Mouse (Mus musculus) CH12.LX (cell line): ENCODE measurements around the gene Calr.

Experiments used
- CTCF ChIP-seq, 2 experiments: IDR thresholded peaks in 1 of 2; conservative IDR thresholded peaks in 1 of 2; 2 replicates each; pipeline ENCODE4 v1.5.1; 2011 to 2012; ENCODE audit warnings: low read depth in 2 of 2, low read length in 2 of 2, improper control_type of control experiment in 1 of 2, inconsistent platforms in 1 of 2, mild to moderate bottlenecking in 1 of 2, moderate library complexity in 1 of 2
- EP300 ChIP-seq: IDR thresholded peaks from 2 replicates; pipeline ENCODE4 v1.6.1; 2011; ENCODE audit warnings: low read length, improper control_type of control experiment
- IRF4 ChIP-seq: IDR thresholded peaks from 2 replicates; pipeline ENCODE4 v1.6.1; 2014; ENCODE audit warnings: low read depth, mild to moderate bottlenecking, inconsistent platforms, low read length, improper control_type of control experiment
- KAT2A ChIP-seq: IDR thresholded peaks from 2 replicates; pipeline ENCODE4 v1.6.1; 2012; ENCODE audit warnings: low read length, improper control_type of control experiment, inconsistent platforms; ENCODE audit not compliant: insufficient replicate concordance
- MEF2A ChIP-seq: IDR thresholded peaks from 2 replicates; pipeline ENCODE4 v1.6.1; 2014; ENCODE audit warnings: low read depth, mild to moderate bottlenecking, inconsistent platforms, low read length, improper control_type of control experiment, borderline replicate concordance
- POLR2A ChIP-seq: IDR thresholded peaks from 2 replicates; pipeline ENCODE4 v1.6.1; 2011; ENCODE audit warnings: low read depth, mild to moderate bottlenecking, improper control_type of control experiment, low read length
- RAD21 ChIP-seq: IDR thresholded peaks from 2 replicates; pipeline ENCODE4 v1.6.1; 2011; ENCODE audit warnings: low read depth, mild to moderate bottlenecking, low read length, improper control_type of control experiment, moderate library complexity
- ZKSCAN1 ChIP-seq: IDR thresholded peaks from 2 replicates; pipeline ENCODE4 v1.6.1; 2012; ENCODE audit warnings: low read depth, inconsistent platforms, low read length, improper control_type of control experiment, borderline replicate concordance

GRCm38 (mm10) chr8:84837912-84838470 lies 8.7 kb downstream of the Calr start:
- TF ChIP-seq EP300 = no peak
- TF ChIP-seq CTCF (conservative IDR thresholded peaks at IDR 0.05 in 1 of 2, IDR thresholded peaks at IDR 0.05 in 1 of 2; ENCODE audit: low read depth in 2 of 2, low read length in 2 of 2) = no peak
- TF ChIP-seq POLR2A = no peak; the same call in 1 of the 2 replicates
- no peak for TF ChIP-seq MEF2A
- no peak for TF ChIP-seq ZKSCAN1
- TF ChIP-seq RAD21 = no peak
- TF ChIP-seq IRF4 = no peak
- no peak for TF ChIP-seq KAT2A
